Mouse (Mus musculus) lung, postnatal 25 days (tissue): ENCODE data around the gene Atp5e.

Source experiments
- DNase-seq: peaks from one replicate; pipeline ENCODE4 v3.0.0; 2022; ENCODE audit warnings: low spot score

The Atp5e gene

GRCm38 (mm10) chr2:174463789-174464523, at the start of gene Atp5e:
TSS of gene Atp5e (minus strand) at chr2:174464105.
- peak; percentile 98 for DNase-seq

GRCm38 (mm10) chr2:174509825-174510224, 45.9 kb upstream of the Atp5e start:
- DNase-seq = no peak

DNA sequence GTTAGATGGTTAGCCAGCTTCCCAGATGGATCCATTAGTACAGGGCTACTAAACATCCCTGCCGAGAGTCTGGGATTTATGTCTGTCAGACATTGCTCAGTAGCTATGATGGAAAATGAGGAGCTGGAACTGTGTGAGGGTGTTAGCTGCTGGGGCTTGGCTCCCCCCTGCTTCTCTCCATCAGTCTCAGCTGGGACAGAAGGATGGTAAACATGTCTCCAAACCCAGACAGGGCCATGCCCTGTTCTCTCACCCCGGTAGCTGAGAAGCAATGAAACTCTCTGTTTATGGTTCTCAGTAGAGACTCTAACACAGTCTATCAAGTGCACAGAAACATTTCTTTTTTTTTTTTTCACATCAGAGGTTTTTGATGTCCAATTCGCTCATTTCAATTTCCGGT, 44.1 kb upstream of the Atp5e start:
- DNase-seq = no peak

DNA sequence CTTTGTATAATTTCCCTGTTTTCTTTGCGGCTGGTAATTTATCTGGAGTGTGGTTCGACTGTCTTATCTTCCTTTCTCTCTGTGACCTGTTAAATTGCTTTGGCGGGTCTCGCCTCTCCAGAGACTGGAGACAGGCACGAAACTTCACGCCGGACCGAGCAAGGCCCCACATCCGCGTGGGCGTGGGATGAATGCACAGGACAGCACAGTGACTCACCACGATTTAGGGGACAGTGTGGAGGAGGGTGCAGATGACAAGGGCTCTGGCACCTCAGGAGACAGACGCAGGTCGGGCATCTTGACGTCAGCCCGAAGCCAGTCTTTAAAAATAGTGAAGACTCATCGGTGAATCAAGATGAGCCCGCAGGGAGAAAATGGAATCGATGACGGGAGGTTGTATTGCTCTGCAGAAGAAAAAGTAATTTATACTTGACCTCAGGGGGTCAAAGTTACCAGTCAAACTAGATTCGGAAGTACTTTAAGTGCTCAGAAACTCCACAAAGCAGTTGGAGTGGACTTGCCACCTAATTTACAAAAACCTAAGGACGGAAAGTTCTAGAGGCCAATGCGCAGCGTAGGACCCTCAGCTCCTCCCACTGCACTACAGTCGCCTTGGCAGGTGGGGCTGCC, 39.0 kb upstream of the Atp5e start:
- no peak for DNase-seq

DNA sequence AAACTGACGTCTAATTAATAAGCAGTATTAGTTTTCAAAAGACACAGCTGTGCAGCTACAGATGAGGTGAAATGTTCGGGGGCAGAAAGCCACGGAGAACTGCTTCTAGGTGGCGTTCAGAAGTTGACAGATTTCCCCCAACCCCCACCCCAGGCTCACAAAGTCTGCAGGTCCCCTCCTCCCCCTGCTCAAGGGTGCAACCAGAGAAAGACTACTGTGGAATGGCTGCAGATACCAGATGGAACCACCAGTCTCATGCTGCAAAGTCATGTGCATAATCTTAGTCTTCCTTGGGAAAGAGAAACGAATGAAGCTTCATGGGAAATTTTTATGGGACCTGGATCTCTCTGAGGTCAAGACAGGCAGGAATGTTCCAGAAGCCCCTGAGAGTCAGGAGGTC, 38.4 kb upstream of the Atp5e start:
- no peak for DNase-seq

GRCm38 (mm10) chr2:174501517-174501916, 37.6 kb upstream of the Atp5e start:
- DNase-seq = no peak

DNA sequence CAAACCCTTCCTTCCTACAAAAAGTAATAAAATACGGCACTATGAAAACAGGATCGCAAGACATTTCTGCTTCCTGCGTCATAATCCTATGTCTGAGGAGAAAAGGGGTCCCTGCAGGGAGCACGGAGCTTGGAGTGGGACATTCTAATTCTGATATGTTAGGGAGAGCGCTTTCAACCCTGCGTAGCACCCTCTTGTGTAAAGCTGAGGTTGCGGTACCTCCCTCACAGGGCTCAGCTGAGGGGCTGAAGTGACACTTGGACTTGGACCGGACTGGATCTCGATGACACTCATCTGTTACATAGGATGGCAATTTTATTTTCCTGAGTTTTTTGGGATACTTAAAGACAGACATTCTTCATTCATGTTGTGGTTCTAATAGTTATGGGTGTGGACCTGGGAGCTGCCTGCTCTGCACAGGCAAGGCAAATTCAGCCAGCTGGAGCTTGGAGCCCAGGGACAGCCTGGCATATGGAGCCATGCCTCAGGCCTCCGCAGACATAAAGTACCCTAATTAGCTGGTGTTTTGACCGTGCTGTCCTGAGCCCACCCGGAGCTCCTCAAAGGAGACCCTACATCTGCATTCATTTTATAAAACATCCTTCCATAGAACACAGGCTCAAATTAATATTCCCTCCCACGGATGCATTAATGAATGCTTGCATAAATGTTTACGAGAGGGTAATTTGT, 37.1 kb upstream of the Atp5e start:
- no peak for DNase-seq

DNA sequence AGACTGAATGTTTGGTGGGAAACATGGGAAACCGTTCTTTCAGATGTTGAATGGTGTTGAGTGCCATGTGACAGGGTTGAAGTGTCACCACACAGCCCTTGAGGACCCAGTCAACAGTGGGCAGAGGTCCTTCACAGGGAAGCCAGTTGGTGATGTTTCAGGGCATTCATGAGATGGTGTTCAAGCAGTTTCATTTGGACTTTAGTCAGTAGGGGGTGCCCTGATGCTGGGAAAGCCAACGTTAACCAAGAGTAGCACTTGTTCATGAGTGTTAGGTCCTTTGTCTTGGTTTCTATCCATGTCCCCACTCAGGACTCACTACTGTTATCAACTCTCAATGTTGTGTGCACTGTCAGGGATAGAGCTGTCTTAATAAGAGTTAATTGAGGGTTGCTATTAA, 29.0 kb upstream of the Atp5e start:
- DNase-seq = peak; percentile 61

DNA sequence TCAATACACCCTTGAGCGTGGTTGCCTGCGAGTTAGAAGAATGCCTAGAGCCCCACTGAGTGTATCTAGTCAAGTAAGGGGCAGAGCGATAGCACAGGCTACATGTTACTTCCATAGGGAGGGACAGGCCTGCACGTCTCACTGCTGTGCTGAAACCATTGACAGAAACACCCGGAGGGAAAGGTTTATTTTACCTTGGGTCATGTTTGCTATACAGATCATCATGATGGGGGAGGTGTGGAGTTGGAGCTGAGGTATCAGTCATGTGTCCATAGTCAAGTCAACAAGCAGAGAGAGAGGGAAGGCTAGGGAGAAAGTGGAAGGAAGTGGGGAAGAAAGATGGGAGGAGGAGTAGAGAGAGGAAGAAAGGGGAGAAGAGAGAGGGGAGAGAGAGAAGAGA, 23.1 kb upstream of the Atp5e start:
- no peak for DNase-seq

DNA sequence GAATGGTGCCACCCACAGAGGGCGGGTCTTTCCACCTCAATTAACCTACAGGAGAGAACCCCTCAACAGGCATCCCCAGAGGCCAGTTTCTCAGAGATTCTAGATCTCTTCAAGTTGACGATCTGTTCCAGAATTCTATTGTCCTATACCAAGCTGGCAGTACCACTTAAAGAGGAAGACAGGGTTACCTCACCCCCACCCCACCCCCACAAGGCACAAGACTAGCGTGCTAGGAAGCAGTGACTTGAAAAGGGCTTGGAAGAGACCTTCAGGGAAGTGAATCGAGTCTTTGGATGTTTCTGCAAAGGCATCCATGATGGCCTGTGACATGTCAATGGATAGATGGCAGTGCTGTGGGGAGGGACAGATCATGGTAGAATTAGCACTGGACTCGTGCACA, 14.8 kb upstream of the Atp5e start:
- DNase-seq = no peak

- no peak for DNase-seq
These were observed 13.8 kb upstream of the Atp5e start for GRCm38 (mm10) chr2:174477543-174478319.

DNA sequence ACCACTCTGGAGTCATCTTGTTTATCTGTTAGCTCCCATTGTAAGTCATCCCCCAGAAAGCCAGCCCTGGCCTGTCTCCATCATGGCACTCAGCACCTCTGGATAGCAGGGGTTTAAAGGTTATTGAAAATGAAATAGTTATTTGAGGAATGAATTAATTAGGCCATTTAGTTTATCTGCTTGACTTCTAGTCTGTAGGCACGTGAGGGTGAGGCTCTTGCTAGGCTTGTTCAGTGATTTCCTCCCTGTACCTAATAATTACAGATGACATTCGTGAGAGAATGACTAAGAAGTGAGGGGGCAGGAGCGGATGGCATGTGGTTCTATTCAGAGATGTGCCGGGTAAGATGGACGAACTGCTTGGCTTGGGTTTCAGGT, 9.6 kb upstream of the Atp5e start:
- DNase-seq = no peak

- peak; percentile 99 for DNase-seq
These were observed 9.1 kb upstream of the Atp5e start, which contains the start of gene Prelid3b for GRCm38 (mm10) chr2:174472818-174473549. TSS of gene Prelid3b (minus strand) at chr2:174473081.

- DNase-seq = peak; percentile 14
These were observed 8.5 kb upstream of the Atp5e start for GRCm38 (mm10) chr2:174472407-174472806.

- no peak for DNase-seq
These were observed 7.0 kb upstream of the Atp5e start for GRCm38 (mm10) chr2:174470786-174471405.

DNA sequence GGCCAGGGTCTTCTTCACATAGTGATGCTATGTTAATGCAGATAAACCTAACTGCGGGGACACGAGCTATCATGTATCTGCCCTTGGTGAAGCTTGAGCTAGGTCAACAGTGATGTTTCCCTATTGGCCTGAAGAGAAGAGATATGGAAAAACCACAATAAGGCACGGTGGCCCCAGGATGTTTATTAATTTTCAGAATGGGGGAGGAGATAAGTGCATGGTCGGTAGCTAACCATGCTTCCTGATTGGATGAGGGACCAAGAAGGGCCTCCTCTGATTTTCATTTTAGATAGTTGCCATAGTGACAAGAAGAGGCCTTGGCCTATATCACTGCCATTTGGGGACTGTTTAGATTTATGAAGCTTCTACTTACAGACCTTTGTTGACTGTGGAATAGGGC, 6.4 kb upstream of the Atp5e start:
- no peak for DNase-seq

DNA sequence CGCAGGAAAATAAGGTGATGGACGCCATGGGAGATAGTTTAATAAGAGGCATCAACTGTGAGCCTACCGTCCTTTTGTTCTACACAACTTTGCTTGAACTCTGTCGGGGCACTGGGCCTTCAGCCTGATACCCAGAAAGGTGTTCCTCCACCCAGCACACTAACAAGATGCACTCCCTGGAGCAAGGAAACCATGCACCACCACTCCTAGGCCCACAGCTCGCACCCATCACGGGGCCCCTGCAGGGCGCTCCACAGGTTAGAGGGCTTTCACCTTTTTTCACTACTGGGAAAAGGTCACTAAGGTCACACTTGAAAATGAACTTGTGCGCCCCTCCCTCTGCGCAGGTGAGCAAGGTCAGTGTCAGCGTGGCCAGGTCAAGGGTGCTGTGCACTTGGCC, 535 bp downstream of the Atp5e start:
- DNase-seq = no peak

DNA sequence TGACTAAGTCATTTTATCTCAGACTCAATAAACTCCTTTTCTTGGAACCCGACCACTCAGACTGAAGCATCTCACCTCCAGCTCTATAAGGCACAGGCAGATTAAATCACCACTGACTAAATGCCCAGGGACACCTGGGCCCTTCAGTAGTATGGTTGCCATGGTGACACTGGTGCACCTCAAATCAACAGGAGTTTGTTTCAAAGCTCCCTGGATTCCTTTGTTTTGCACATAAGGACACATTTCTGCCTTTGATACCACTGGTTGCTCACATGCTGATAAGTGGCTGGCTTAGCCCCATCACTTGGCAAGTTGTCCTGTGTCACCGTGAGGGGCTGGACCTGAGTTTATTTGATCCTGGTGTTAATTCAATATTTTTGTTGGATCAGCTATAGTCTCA, 4.5 kb downstream of the Atp5e start:
- no peak for DNase-seq

DNA sequence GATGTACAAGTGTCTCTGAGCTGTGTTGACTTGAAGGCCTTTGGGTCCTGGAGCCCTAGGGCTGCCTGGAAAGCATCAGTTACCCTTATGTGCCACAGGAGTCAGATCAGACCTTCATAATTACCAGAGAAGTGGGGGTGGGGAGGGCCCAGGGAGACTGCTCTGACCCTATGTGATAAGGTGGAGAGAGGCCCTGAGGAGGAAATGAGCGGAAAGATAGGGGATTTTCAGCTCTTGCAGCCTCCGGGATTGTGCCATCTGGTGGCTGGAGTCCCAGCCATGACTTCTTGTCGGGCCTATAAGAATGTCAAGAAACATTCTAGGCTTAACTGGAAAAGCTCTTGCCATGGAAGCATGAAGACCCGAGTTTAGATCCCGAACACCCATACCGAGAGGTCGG, 10.2 kb downstream of the Atp5e start:
- DNase-seq = no peak

DNA sequence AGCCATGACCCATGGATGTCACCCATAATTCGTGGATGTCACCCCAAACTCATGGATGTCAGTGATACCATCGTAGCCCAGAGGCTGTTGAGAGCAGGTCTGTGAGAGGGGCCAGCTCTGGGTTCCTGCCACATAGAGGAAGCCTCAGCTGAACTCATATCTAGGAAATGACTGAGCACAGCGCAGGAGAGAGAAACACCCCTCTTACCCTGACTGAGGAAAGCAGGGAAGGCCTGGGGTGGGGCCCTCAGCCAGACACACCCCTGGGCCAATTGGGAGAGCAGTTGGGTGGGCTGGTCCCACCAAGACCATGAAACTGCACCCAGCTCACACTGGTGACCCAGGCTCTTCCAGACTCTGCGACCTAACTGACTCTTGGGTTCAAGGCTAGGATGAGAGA, 13.6 kb downstream of the Atp5e start, which contains the start of gene Tubb1:
TSS of gene Tubb1 (plus strand) at position 343 of the 400 bp plus-strand sequence.
- no peak for DNase-seq

GRCm38 (mm10) chr2:174448405-174448804, 15.5 kb downstream of the Atp5e start:
- DNase-seq = no peak
